ENCODE assay signal across 14 mouse cellular contexts in genomic region chr5:125272231-125272988, GRCm38 (mm10).
DNase-seq lines count a peak whose midpoint lies in the region; ATAC-seq lines count a peak whose summit lies in the region.
"Had no signal": no experiment of that assay in that cellular context is flagged by ENCODE, and none has a peak within 500 bp of the region (broad histone marks: within the 10 kb centered on the region; RNA-seq: fewer than 3 reads in every experiment).

No protein-coding gene starts in this region.

- H3K4me2 ChIP-seq in liver, embryonic 13.5 days, result no peak overlapping the region
- H3K4me2 ChIP-seq in liver, embryonic 11.5 days, result no peak overlapping the region
- no peak overlapping the region for H3K4me2 ChIP-seq in midbrain, embryonic 11.5 days
- H3K4me2 ChIP-seq in midbrain, embryonic 15.5 days, result no peak overlapping the region
- H3K4me2 ChIP-seq: forebrain, embryonic 12.5 days; hindbrain, embryonic 14.5 days had no signal

- 0 out of 2 replicates have a peak overlapping the region, but pooled peaks have one; percentile 4 for H3K27ac ChIP-seq in liver, embryonic 13.5 days
- no peak overlapping the region for H3K27ac ChIP-seq in liver, embryonic 11.5 days (ENCODE audit: low read depth, low read length)
- H3K27ac ChIP-seq in midbrain, embryonic 11.5 days (ENCODE audit: low read depth, low read length), result no peak overlapping the region
- H3K27ac ChIP-seq in midbrain, embryonic 15.5 days, result no peak overlapping the region
- H3K27ac ChIP-seq: embryonic facial prominence, embryonic 13.5 days; forebrain, embryonic 12.5 days; hindbrain, embryonic 10.5 days; hindbrain, embryonic 14.5 days; intestine, embryonic 15.5 days had no signal

- H3K9me3 ChIP-seq in liver, embryonic 13.5 days (replicated peaks), result no peaks in the 10 kb centered on the region
- H3K9me3 ChIP-seq in liver, embryonic 11.5 days (ENCODE audit: control insufficient read depth, low read length), result no peaks in the 10 kb centered on the region; the same call in 1 of the 2 replicates
- no peaks in the 10 kb centered on the region for H3K9me3 ChIP-seq in midbrain, embryonic 11.5 days (ENCODE audit: control insufficient read depth, low read length)
- no peaks in the 10 kb centered on the region for H3K9me3 ChIP-seq in midbrain, embryonic 15.5 days
- H3K9me3 ChIP-seq: embryonic facial prominence, embryonic 13.5 days; forebrain, embryonic 12.5 days; heart, embryonic 15.5 days; hindbrain, embryonic 10.5 days; intestine, embryonic 15.5 days had no signal

- no peak overlapping the region for H3K9ac ChIP-seq in liver, embryonic 13.5 days
- H3K9ac ChIP-seq in liver, embryonic 11.5 days (ENCODE audit: low read depth, low read length), result no peak overlapping the region
- no peak overlapping the region for H3K9ac ChIP-seq in midbrain, embryonic 11.5 days (ENCODE audit: low read length)
- H3K9ac ChIP-seq in midbrain, embryonic 15.5 days, result no peak overlapping the region
- H3K9ac ChIP-seq: forebrain, embryonic 12.5 days; heart, embryonic 15.5 days; hindbrain, embryonic 14.5 days; intestine, embryonic 15.5 days had no signal

- no peak for ATAC-seq in liver, embryonic 13.5 days (ENCODE audit: low read depth)
- no peak for ATAC-seq in liver, embryonic 11.5 days (replicated peaks; ENCODE audit: low FRiP score)
- no peak for ATAC-seq in midbrain, embryonic 11.5 days (ENCODE audit: low FRiP score)
- no peak for ATAC-seq in midbrain, embryonic 15.5 days (replicated peaks)

- H3K27me3 ChIP-seq in liver, embryonic 13.5 days, result 0 out of 2 replicates have a peak, but pooled peaks cover 3% of the 10 kb centered on the region
- H3K27me3 ChIP-seq in liver, embryonic 11.5 days (replicated peaks; ENCODE audit: control insufficient read depth, insufficient read depth, low read length), result no peaks in the 10 kb centered on the region
- no peaks in the 10 kb centered on the region for H3K27me3 ChIP-seq in midbrain, embryonic 11.5 days (ENCODE audit: control insufficient read depth, insufficient read depth, low read length)
- H3K27me3 ChIP-seq in midbrain, embryonic 15.5 days (replicated peaks), result no peaks in the 10 kb centered on the region
- H3K27me3 ChIP-seq: embryonic facial prominence, embryonic 13.5 days; heart, embryonic 15.5 days had no signal

- peaks cover 10% of the 10 kb centered on the region for H3K36me3 ChIP-seq in liver, embryonic 13.5 days
- peaks cover 6% of the 10 kb centered on the region; the same call in 1 of the 2 replicates for H3K36me3 ChIP-seq in liver, embryonic 11.5 days (ENCODE audit: control insufficient read depth, insufficient read depth, low read length)
- no peaks in the 10 kb centered on the region for H3K36me3 ChIP-seq in midbrain, embryonic 11.5 days (ENCODE audit: control insufficient read depth, insufficient read depth, low read length)
- H3K36me3 ChIP-seq in midbrain, embryonic 15.5 days (replicated peaks), result no peaks in the 10 kb centered on the region
- H3K36me3 ChIP-seq: forebrain, embryonic 12.5 days; heart, embryonic 15.5 days; intestine, embryonic 15.5 days had no signal

- H3K4me3 ChIP-seq in liver, embryonic 13.5 days (replicated peaks), result no peak overlapping the region
- no peak overlapping the region for H3K4me3 ChIP-seq in liver, embryonic 11.5 days (ENCODE audit: low read depth, low read length)
- H3K4me3 ChIP-seq in midbrain, embryonic 11.5 days (ENCODE audit: low read depth, low read length), result no peak overlapping the region
- H3K4me3 ChIP-seq in midbrain, embryonic 15.5 days, result no peak overlapping the region
- H3K4me3 ChIP-seq: embryonic facial prominence, embryonic 13.5 days; forebrain, embryonic 12.5 days; heart, embryonic 15.5 days; hindbrain, embryonic 10.5 days; intestine, embryonic 15.5 days had no signal

- peak; percentile 30 for DNase-seq in cerebellum, adult 9-11 months
- DNase-seq in cerebellum, postnatal 14 days, result no peak
- no peak for DNase-seq in liver, embryonic 13.5 days
- DNase-seq in liver, embryonic 11.5 days (ENCODE audit: low spot score), result no peak
- peak; percentile 73 for DNase-seq in midbrain, embryonic 11.5 days (ENCODE audit: low spot score, missing footprints)
- DNase-seq in naive thymus-derived CD4-positive, alpha-beta T cell, adult 2 months (ENCODE audit: low read depth), result peak; percentile 13
- no peak for DNase-seq in spleen, adult 18-20 months

- peaks cover 36% of the 10 kb centered on the region for H3K4me1 ChIP-seq in liver, embryonic 13.5 days (replicated peaks)
- H3K4me1 ChIP-seq in liver, embryonic 11.5 days (replicated peaks; ENCODE audit: control insufficient read depth, insufficient read depth, low read length), result peaks cover 11% of the 10 kb centered on the region
- 0 out of 2 replicates have a peak, but pooled peaks cover 2% of the 10 kb centered on the region for H3K4me1 ChIP-seq in midbrain, embryonic 11.5 days (ENCODE audit: control insufficient read depth, insufficient read depth, low read length)
- H3K4me1 ChIP-seq in midbrain, embryonic 15.5 days, result peaks cover 22% of the 10 kb centered on the region

- WGBS in liver, embryonic 13.5 days (ENCODE audit: insufficient replicate concordance), result 68% methylated on average over 10 of the region's 10 CpGs
- WGBS in liver, embryonic 11.5 days, result 86% methylated on average over 10 of the region's 10 CpGs
- 82% methylated on average over 10 of the region's 10 CpGs for WGBS in midbrain, embryonic 11.5 days
- WGBS in midbrain, embryonic 15.5 days, result 84% methylated on average over 10 of the region's 10 CpGs

Comparison
In these comparisons a context has a peak if more than half of its experiments do, and no peak if none do; other contexts are left out.
1. DNase-seq: peak in cerebellum, adult 9-11 months (single experiment), midbrain, embryonic 11.5 days (single experiment) and naive thymus-derived CD4-positive, alpha-beta T cell, adult 2 months (single experiment); none in cerebellum, postnatal 14 days (0 of 2), liver, embryonic 13.5 days (single experiment), liver, embryonic 11.5 days (single experiment) and spleen, adult 18-20 months (0 of 2).